Mouse (Mus musculus) forebrain, postnatal 0 days (tissue): ENCODE data around the gene Ctc1. TPM values are rescaled to one million over a fixed set of nuclear protein-coding genes. Genes with fewer than 3 reads are reported as not detected.
A peak's percentile ranks its signal among the peaks of the same experiment; 100 is the strongest.

Experiments used
- ATAC-seq: fragments of 200-750 bp; cut with Nextera tagmentation; 2 replicates; pipeline ENCODE4 v1.8.0; 2017; ENCODE audit warnings: mild to moderate bottlenecking, moderate library complexity
- DNase-seq: peaks from one replicate; pipeline ENCODE4 v3.0.0-alpha.2; 2015
- H3K27ac ChIP-seq: fragments of 300-500 bp; sonication (generic); 2 replicates; pipeline ENCODE4 v1.5.1; 2014; ENCODE audit warnings: low read depth, mild to moderate bottlenecking, antibody characterized with exemption, low read length, moderate library complexity, mixed read lengths
- H3K27me3 ChIP-seq: fragments of 300-500 bp; sonication (generic); 2 replicates; pipeline ENCODE4 v1.6.1; 2014; ENCODE audit warnings: mild to moderate bottlenecking, low read length, mixed read lengths; ENCODE audit not compliant: insufficient read depth
- H3K36me3 ChIP-seq: fragments of 300-500 bp; sonication (generic); 2 replicates; pipeline ENCODE4 v1.6.1; 2014; ENCODE audit warnings: mild to moderate bottlenecking, moderate library complexity; ENCODE audit not compliant: insufficient read depth
- H3K4me1 ChIP-seq: fragments of 300-500 bp; sonication (generic); 2 replicates; pipeline ENCODE4 v1.6.1; 2014; ENCODE audit warnings: antibody characterized with exemption; ENCODE audit not compliant: insufficient read depth
- H3K4me2 ChIP-seq: fragments of 300-500 bp; sonication (generic); 2 replicates; pipeline ENCODE4 v1.6.1; 2014; ENCODE audit warnings: low read depth, mild to moderate bottlenecking, moderate library complexity
- H3K4me3 ChIP-seq: fragments of 300-500 bp; sonication (generic); 2 replicates; pipeline ENCODE4 v1.5.1; 2014; ENCODE audit warnings: low read depth, low read length, mixed read lengths
- H3K9ac ChIP-seq: fragments of 300-500 bp; sonication (generic); 2 replicates; pipeline ENCODE4 v1.6.1; 2014; ENCODE audit warnings: mild to moderate bottlenecking
- H3K9me3 ChIP-seq: fragments of 300-500 bp; sonication (generic); 2 replicates; pipeline ENCODE4 v1.6.1; 2016; ENCODE audit warnings: low read length
- CTCF ChIP-seq: sonication (generic); IDR thresholded peaks from 2 replicates; pipeline ENCODE4 v1.5.1; 2016; ENCODE audit warnings: antibody characterized with exemption, control low read depth, low read depth
- WGBS: fragments of 180-500 bp; shearing (Covaris S2); extraction: QIAGEN DNeasy Blood & Tissue Kit; methylation state at CpG from one replicate; pipeline ENCODE4 v1.1.7; 2014; 5-methylcytosine and 5-hydroxymethylcytosine counted together
- polyA plus RNA-seq: library from polyadenylated mRNA; unstranded; fragments of >200 nt; fragmentation: Nextera tagmentation; extraction: Ambion mirVana; gene quantifications from 2 replicates; pipeline ENCODE4 v1.2.1, GENCODE M21; 2015
- total RNA-seq: library from RNA; depleted of rRNA; stranded (reverse); fragments of >200 nt; gene quantifications from 2 replicates; pipeline ENCODE4 v1.2.3, GENCODE M21; 2014

Ctc1 gene
- total and polyA plus RNA-seq, 2 experiments from 2014 or later = 47.1 to 63.6 TPM

DNA sequence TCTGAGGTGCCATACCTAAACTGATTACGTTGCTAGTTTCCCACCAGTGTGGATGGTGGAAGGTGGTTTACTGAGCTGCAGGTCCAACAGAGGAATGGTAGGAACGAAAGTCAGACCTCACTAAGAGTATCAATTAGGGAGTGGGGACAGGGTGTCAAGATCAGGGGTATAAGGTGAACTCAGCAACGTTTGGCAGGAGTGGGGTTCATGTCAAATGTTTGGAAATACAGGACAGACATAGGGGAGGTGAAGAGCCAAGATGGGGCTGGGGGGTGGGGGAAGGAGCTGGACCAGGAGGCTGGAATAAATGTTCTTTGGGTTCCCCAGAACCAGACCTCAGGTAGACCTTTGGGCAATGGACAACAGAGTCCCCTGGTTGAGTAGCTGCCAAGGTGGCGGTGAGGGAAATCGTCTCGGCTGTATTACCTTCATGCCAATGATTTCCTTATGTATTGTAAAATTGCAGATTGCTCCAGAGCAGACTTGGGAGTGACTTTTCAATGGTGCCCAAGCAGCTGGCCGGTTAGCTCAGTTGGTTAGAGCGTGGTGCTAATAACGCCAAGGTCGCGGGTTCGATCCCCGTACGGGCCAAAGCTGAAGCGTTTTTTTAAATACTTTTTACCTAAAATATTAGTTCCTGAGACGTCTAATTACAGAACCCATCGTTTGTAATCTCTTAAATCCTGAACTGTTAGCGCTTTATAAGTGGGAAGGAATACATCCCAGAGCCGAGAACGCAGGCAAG is 20.9 kb downstream of the Ctc1 start:
- DNase-seq (peak; percentile 92), ATAC-seq (peak; percentile 12; the same call in 1 of the 2 replicates)
- H3K36me3 ChIP-seq = peaks cover 25% of the 10 kb centered on the region
- no peak for TF ChIP-seq CTCF
- H3K4me1 ChIP-seq = peaks cover 19% of the 10 kb centered on the region; the same call in 1 of the 2 replicates
- H3K4me3 ChIP-seq = peak overlapping the region; percentile 75
- H3K9me3 ChIP-seq = no peaks in the 10 kb centered on the region
- WGBS = 9% methylated on average over 20 of the region's 20 CpGs
- peak overlapping the region; percentile 71 for H3K9ac ChIP-seq
- no peaks in the 10 kb centered on the region for H3K27me3 ChIP-seq
- peak overlapping the region; percentile 53 for H3K4me2 ChIP-seq
- peak overlapping the region; percentile 84 for H3K27ac ChIP-seq

DNA sequence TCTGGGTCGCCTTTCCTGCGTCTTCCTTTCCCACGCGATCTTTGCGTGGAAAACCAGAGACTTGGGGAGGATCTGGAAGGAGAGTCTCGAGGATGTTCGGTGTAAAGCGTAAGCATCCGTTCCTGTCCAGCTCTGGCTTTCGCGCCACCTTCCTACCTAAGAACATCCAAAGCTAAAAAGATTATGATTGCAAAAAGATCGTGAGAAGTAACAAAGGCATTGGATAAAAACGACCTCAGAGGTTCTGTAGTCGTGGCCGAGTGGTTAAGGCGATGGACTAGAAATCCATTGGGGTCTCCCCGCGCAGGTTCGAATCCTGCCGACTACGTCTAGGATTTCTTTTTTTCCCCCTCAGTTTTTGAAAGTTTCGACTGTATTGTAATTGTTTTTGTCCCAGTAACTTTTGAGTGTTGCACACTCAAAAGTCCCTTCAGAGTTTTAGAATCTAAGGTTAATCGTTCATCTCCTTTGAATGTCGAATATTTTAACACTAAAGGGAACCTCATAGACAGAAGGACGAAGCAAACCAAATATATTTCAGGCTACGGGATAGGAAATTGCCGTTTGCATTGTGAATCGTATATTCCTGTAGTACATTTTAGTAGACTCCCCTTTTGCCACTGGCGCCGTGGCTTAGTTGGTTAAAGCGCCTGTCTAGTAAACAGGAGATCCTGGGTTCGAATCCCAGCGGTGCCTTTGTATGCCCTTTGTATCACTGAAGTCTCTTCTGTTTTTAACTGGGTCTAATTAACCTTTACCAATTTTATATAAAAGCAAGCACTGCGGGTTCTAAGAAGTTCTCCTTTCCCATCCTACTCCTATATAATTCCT is 21.7 kb downstream of the Ctc1 start:
- Histone ChIP-seq H3K27me3 (no peaks in the 10 kb centered on the region), H3K36me3 (peaks cover 19% of the 10 kb centered on the region), H3K4me3 (peak overlapping the region; percentile 75), H3K27ac (peak overlapping the region; percentile 84), H3K9ac (peak overlapping the region; percentile 71), H3K4me1 (peaks cover 19% of the 10 kb centered on the region; the same call in 1 of the 2 replicates), H3K4me2 (peak overlapping the region; percentile 53), H3K9me3 (no peaks in the 10 kb centered on the region)
- TF ChIP-seq CTCF = no peak
- ATAC-seq = peak; percentile 21
- DNase-seq = peak; percentile 96
- under 1% methylated on average over 34 of the region's 34 CpGs for WGBS

DNA sequence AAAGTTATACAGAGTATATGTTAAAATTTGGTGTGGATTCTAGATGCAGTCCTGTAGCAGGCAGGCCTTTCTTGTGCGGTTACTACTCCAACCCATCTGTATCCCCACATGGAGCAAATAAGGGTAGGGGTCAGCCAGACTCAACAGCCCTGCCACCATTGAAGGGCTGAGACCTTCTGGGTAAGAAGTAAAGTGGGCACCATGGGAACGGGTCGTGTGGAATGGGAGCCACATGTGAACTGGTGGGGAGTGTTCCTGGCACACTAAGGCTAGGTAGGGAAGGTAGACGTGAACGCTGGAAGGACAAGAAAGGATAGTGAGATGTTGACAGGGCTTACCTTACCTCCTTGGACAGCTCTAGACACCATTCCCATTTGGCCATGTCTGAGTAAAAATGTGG is 22.5 kb downstream of the Ctc1 start:
- Histone ChIP-seq H3K4me2 (peak overlapping the region; percentile 53; the same call in 1 of the 2 replicates), H3K27ac (0 out of 2 replicates have a peak overlapping the region, but pooled peaks have one; percentile 84), H3K36me3 (peaks cover 14% of the 10 kb centered on the region), H3K4me1 (peaks cover 19% of the 10 kb centered on the region; the same call in 1 of the 2 replicates), H3K4me3 (no peak overlapping the region), H3K9me3 (no peaks in the 10 kb centered on the region), H3K9ac (no peak overlapping the region), H3K27me3 (no peaks in the 10 kb centered on the region)
- DNase-seq (no peak), ATAC-seq (no peak)
- 68% methylated on average over 5 of the region's 5 CpGs for WGBS
- no peak for TF ChIP-seq CTCF

DNA sequence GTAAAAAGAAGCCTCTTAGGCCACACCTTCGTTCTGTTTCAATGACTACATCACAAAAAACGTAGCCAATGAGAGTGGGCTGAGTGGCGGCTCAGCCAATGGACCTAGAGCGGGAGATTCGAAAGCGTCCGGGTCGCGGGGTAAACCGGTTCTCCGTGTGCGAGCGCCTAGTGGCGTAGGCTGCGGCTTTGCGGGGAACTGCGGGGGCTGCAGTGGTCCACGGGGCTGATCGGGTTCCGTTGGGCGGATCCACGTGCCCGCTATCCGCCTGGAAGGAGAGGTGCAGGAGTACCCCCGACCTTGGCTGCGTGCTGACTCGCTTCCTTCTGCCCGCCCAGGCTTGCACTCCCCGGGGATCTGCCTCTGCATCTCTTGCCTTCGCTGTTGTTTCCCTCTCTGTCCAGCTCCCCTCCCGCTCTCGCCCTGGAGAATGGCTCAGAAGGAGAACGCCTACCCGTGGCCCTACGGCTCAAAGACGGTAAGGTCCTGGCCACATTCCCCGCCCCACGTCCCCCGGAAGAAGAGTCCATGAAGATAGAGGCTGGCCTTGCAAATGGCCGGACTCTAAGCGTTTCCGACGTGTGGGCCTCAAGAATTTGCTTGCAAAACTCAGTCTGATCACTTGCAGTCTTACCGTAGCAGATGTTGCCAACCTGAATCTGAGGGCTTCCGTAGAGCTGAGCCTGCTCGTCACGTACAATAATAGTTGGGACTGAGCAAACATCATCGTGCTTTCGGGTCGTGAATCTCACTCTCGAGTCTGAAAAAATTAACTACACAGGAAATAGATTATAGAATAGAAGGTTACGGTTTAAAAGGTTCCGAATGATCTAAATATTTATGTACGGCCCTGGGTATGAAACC is 30.1 kb downstream of the Ctc1 start, which contains the start of gene Aurkb:
Aurkb (plus strand) TSS at position 117 of the 864 bp plus-strand sequence.
- H3K9me3 ChIP-seq = no peaks in the 10 kb centered on the region
- peak within 1 kb of the TSS; percentile 59 for H3K4me3 ChIP-seq
- no peak for TF ChIP-seq CTCF
- peaks cover 9% of the 10 kb centered on the region; the same call in 1 of the 2 replicates for H3K4me1 ChIP-seq
- WGBS = 4% methylated on average over 53 of the region's 54 CpGs
- no peaks in the 10 kb centered on the region for H3K27me3 ChIP-seq
- H3K9ac ChIP-seq = peak within 1 kb of the TSS; percentile 39
- H3K36me3 ChIP-seq = no peaks in the 10 kb centered on the region
- peak within 1 kb of the TSS; percentile 45; the same call in 1 of the 2 replicates for H3K27ac ChIP-seq
- peak within 1 kb of the TSS; percentile 100 for H3K4me2 ChIP-seq
- DNase-seq = peak; percentile 92
- ATAC-seq = peak; percentile 85

DNA sequence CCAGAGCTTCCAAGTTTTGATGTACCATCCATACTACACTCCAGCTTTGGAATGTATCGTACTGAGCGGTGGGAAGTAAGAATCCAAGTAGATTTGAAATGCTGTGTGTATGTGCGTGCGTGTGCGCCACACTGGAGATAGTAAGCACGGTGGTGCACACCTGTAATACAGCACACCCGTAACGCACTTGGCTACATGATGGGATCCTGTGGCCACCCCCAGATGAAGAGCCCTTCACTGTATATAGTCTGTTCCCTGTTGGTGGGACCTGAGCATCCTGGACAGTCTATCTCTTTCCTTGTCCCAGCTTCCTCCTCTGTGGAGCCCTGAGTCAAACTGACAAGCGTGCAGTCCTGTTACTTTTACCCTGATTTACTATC is 30.7 kb downstream of the Ctc1 start:
- ATAC-seq (no peak), DNase-seq (no peak)
- Histone ChIP-seq H3K4me2 (peak overlapping the region; percentile 100), H3K27ac (no peak overlapping the region), H3K9me3 (no peaks in the 10 kb centered on the region), H3K27me3 (no peaks in the 10 kb centered on the region), H3K9ac (peak overlapping the region; percentile 39), H3K4me1 (peaks cover 9% of the 10 kb centered on the region; the same call in 1 of the 2 replicates), H3K4me3 (peak overlapping the region; percentile 59), H3K36me3 (no peaks in the 10 kb centered on the region)
- no peak for TF ChIP-seq CTCF
- WGBS = 11% methylated on average over 9 of the region's 9 CpGs

DNA sequence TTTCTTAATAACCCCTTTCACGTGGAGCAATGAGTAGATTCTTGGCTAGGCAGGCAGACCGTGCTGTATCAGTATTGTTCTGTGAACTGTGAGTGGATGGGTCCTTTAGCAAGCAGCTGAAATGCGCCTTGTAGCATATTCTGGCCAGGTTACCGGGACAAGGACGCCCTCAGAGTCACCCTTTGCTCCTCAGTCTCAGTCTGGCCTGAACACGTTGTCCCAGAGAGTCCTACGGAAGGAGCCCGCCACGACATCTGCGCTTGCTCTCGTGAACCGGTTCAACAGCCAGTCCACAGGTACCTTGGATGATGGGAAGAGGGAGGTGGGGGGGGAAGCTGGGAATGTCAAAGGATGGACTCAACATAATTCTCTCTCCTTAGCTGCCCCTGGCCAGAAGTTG is 31.9 kb downstream of the Ctc1 start:
- H3K4me3 ChIP-seq = no peak overlapping the region
- no peak overlapping the region for H3K9ac ChIP-seq
- no peak overlapping the region for H3K27ac ChIP-seq
- H3K27me3 ChIP-seq = no peaks in the 10 kb centered on the region
- no peaks in the 10 kb centered on the region for H3K9me3 ChIP-seq
- TF ChIP-seq CTCF = no peak
- WGBS = 89% methylated on average over 12 of the region's 12 CpGs
- peaks cover 9% of the 10 kb centered on the region; the same call in 1 of the 2 replicates for H3K4me1 ChIP-seq
- no peak overlapping the region for H3K4me2 ChIP-seq
- DNase-seq = no peak
- no peaks in the 10 kb centered on the region for H3K36me3 ChIP-seq
- ATAC-seq = no peak
